ENCODE assay signal across 23 mouse cellular contexts in the genomic region with DNA sequence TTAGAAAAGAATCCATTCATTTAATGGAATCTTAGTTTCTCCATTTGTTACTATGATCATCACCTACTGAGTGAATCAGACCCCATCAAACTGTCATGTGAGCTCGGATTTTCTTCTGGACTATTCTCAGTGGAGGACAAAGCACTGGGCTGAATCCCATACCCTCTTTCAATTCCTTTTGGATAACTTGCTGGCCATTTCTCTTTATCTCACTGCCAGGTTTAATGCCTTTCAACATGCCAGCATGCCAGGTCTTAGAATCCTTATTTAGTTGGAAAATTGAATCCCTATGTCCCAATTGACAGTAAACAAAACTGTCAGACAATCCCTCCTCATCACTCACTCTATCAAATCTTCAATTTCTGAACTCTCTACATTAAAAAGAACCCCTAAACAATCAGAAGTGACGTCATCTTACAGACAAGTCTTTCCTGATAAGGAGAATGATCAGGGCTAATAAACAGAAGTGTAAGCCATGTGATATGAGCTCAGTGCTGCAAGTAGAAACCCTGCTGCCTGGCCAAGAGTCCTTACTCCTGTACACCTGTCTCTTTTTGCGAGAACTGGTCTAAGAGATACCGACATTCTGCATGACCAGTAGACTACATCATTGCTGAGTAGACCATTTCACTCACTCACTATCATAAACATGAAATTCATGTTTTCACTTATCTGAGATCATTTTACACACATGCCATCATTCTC.
"Had no signal": no experiment of that assay in that cellular context is flagged by ENCODE, and none has a peak within 500 bp of the region (broad histone marks: within the 10 kb centered on the region; RNA-seq: fewer than 3 reads in every experiment).

No protein-coding gene starts in this region.

- ATAC-seq: midbrain, embryonic 13.5 days; midbrain, embryonic 16.5 days had no signal

- H3K9me3 ChIP-seq: kidney, embryonic 15.5 days; limb, embryonic 12.5 days; limb, embryonic 15.5 days; lung, embryonic 15.5 days; megakaryocyte, embryonic 14.5 days; midbrain, embryonic 10.5 days; midbrain, embryonic 13.5 days; neural tube, embryonic 13.5 days; stomach, embryonic 15.5 days had no signal

- H3K4me2 ChIP-seq: kidney, embryonic 15.5 days; limb, embryonic 12.5 days; limb, embryonic 15.5 days; liver, embryonic 11.5 days; lung, embryonic 15.5 days; midbrain, embryonic 13.5 days; neural tube, embryonic 13.5 days; stomach, embryonic 15.5 days had no signal

- H3K4me1 ChIP-seq: kidney, embryonic 15.5 days; limb, embryonic 12.5 days; limb, embryonic 15.5 days; lung, embryonic 15.5 days; megakaryocyte, embryonic 14.5 days; midbrain, embryonic 10.5 days; midbrain, embryonic 13.5 days; neural tube, embryonic 13.5 days; stomach, embryonic 15.5 days had no signal

- H3K36me3 ChIP-seq: kidney, embryonic 15.5 days; limb, embryonic 12.5 days; limb, embryonic 15.5 days; lung, embryonic 15.5 days; midbrain, embryonic 10.5 days; midbrain, embryonic 13.5 days; neural tube, embryonic 13.5 days; stomach, embryonic 15.5 days had no signal

- H3K27me3 ChIP-seq: kidney, embryonic 15.5 days; limb, embryonic 12.5 days; limb, embryonic 15.5 days; lung, embryonic 15.5 days; megakaryocyte, embryonic 14.5 days; midbrain, embryonic 13.5 days; neural tube, embryonic 13.5 days; stomach, embryonic 15.5 days had no signal

- H3K9ac ChIP-seq: kidney, embryonic 15.5 days; limb, embryonic 12.5 days; limb, embryonic 15.5 days; liver, embryonic 14.5 days; lung, embryonic 15.5 days; midbrain, embryonic 13.5 days; neural tube, embryonic 13.5 days; stomach, embryonic 15.5 days had no signal

- H3K27ac ChIP-seq: kidney, embryonic 15.5 days; limb, embryonic 12.5 days; limb, embryonic 15.5 days; liver, embryonic 14.5 days; lung, embryonic 15.5 days; midbrain, embryonic 10.5 days; midbrain, embryonic 13.5 days; neural tube, embryonic 13.5 days; stomach, embryonic 15.5 days had no signal

- H3K4me3 ChIP-seq: kidney, embryonic 15.5 days; limb, embryonic 12.5 days; limb, embryonic 15.5 days; lung, embryonic 15.5 days; megakaryocyte, embryonic 14.5 days; midbrain, embryonic 10.5 days; midbrain, embryonic 13.5 days; myocyte; neural tube, embryonic 13.5 days; stomach, embryonic 15.5 days had no signal

- DNase-seq: kidney, postnatal 10 days; kidney, postnatal 36 days; left cerebral cortex, postnatal 4 days; lung, adult 18-20 months; lung, postnatal 10 days; lung, postnatal 36 days; retina, postnatal 1 day; right cerebral cortex, postnatal 25 days; spleen, adult 18-20 months; thymus, postnatal 25 days had no signal
